Mouse (Mus musculus): ENCODE measurements around the gene Rcc2. TPM values are rescaled to one million over a fixed set of nuclear protein-coding genes. Genes with fewer than 3 reads are reported as not detected.

Rcc2 gene
- polyA plus RNA-seq, 1 experiment from 2014 or later = 16.1 TPM

- Histone ChIP-seq H3K9me3 (ENCODE audit: control insufficient read depth, low read length) (no peaks in the 10 kb centered on the region), H3K4me2 (ENCODE audit: low read length) (no peak overlapping the region), H3K9ac (ENCODE audit: low read length) (no peak overlapping the region), H3K4me1 (ENCODE audit: control insufficient read depth in 2 of 2, insufficient read depth in 2 of 2, low read length in 2 of 2) (peaks cover 4 to 6% of the 10 kb centered on the region in 2 experiments), H3K27ac (replicated peaks in 1 of 2; ENCODE audit: control insufficient read depth in 1 of 2, insufficient read depth in 1 of 2, low read depth in 2 of 2, low read length in 2 of 2) (no peak overlapping the region), H3K4me3 (ENCODE audit: control insufficient read depth in 1 of 2, insufficient read depth in 1 of 2, low read depth in 1 of 2, low read length in 2 of 2) (no peak overlapping the region), H3K27me3 (ENCODE audit: control insufficient read depth, insufficient read depth, low read length) (no peaks in the 10 kb centered on the region), H3K36me3 (ENCODE audit: control insufficient read depth, insufficient read depth, low read length) (no peaks in the 10 kb centered on the region)
- no peak for ATAC-seq (ENCODE audit: insufficient number of reproducible peaks, insufficient read depth, low FRiP score, low read depth)
- 10% methylated on average over 5 of the region's 5 CpGs for WGBS
Measured at GRCm38 (mm10) chr4:140679038-140679437, 21.3 kb upstream of the Rcc2 start.

DNA sequence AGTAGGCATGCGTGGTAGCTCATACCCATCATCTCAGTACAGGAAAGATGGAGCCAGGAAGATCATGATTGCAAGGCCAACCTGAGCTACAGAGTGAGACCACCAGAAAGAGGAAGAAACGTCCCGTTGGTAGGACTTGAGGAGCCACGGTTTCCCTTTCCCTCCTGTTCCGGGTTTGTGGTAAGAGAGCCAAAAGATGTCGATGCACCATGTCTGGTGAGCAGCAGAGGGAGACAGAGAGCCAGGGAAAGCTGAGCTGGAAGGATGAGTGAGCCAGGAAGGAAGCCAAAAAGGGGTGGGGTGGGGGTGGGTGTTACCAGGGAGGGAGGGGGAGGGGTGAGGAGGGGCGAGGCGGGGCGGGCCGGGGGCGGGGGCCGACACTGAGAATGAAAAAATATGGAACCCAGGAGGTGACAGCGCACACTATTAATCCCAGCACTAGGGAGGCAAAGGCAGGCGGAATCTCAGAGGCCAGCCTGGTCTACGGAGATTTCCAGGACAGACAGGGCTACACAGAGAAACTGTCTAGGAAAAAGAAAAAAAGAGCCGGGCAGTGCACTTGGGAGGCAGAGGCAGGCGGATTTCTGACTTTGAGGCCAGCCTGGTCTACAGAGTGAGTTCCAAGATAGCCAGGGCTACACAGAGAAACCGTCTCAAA is 20.5 kb upstream of the Rcc2 start:
- Histone ChIP-seq H3K9ac (ENCODE audit: low read length) (peak overlapping the region; percentile 54; the same call in 1 of the 2 replicates), H3K4me1 (ENCODE audit: control insufficient read depth in 2 of 2, insufficient read depth in 2 of 2, low read length in 2 of 2) (peaks cover 10 to 12% of the 10 kb centered on the region in 2 experiments), H3K36me3 (ENCODE audit: control insufficient read depth, insufficient read depth, low read length) (no peaks in the 10 kb centered on the region), H3K27ac (replicated peaks in 1 of 2; ENCODE audit: control insufficient read depth in 1 of 2, insufficient read depth in 1 of 2, low read depth in 2 of 2, low read length in 2 of 2) (no peak overlapping the region), H3K9me3 (ENCODE audit: control insufficient read depth, low read length) (no peaks in the 10 kb centered on the region), H3K27me3 (ENCODE audit: control insufficient read depth, insufficient read depth, low read length) (no peaks in the 10 kb centered on the region), H3K4me3 (ENCODE audit: control insufficient read depth in 1 of 2, insufficient read depth in 1 of 2, low read depth in 1 of 2, low read length in 2 of 2) (peak overlapping the region in 1 of 2 experiments; percentile 28; a peak in 1 of 4 replicates), H3K4me2 (ENCODE audit: low read length) (peak overlapping the region; percentile 48)
- ATAC-seq (ENCODE audit: insufficient number of reproducible peaks, insufficient read depth, low FRiP score, low read depth) = no peak
- WGBS = 23% methylated on average over 18 of the region's 18 CpGs

- Histone ChIP-seq H3K4me1 (ENCODE audit: control insufficient read depth in 2 of 2, insufficient read depth in 2 of 2, low read length in 2 of 2) (peaks cover 10 to 13% of the 10 kb centered on the region in 2 experiments), H3K36me3 (ENCODE audit: control insufficient read depth, insufficient read depth, low read length) (no peaks in the 10 kb centered on the region), H3K27me3 (ENCODE audit: control insufficient read depth, insufficient read depth, low read length) (no peaks in the 10 kb centered on the region), H3K9me3 (ENCODE audit: control insufficient read depth, low read length) (no peaks in the 10 kb centered on the region), H3K9ac (ENCODE audit: low read length) (no peak overlapping the region), H3K4me3 (ENCODE audit: control insufficient read depth in 1 of 2, insufficient read depth in 1 of 2, low read depth in 1 of 2, low read length in 2 of 2) (no peak overlapping the region), H3K27ac (replicated peaks in 1 of 2; ENCODE audit: control insufficient read depth in 1 of 2, insufficient read depth in 1 of 2, low read depth in 2 of 2, low read length in 2 of 2) (no peak overlapping the region), H3K4me2 (ENCODE audit: low read length) (no peak overlapping the region)
- 40% methylated on average over 8 of the region's 8 CpGs for WGBS
- ATAC-seq (ENCODE audit: insufficient number of reproducible peaks, insufficient read depth, low FRiP score, low read depth) = no peak
Measured at GRCm38 (mm10) chr4:140680731-140681397, 19.5 kb upstream of the Rcc2 start.

DNA sequence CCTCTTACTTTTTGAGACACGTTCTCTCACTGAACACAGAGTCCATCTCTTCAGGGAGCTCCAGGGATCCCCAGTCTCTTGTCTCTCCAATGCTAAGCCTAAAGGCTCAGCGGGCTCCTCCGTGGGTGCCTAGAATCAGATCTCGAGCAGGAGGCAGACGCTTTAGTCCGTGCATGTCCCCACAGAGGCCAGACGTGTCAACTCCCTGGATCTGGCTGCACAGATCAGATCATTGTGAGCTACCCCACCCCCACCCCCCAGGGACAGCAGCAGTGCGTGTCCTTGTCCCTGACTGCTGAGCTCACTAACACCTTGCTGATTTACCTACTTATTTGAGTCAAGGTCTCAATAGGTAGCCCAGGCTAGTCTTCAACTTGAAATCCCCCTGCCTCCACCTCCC is 16.7 kb upstream of the Rcc2 start:
- Histone ChIP-seq H3K27ac (replicated peaks in 1 of 2; ENCODE audit: control insufficient read depth in 1 of 2, insufficient read depth in 1 of 2, low read depth in 2 of 2, low read length in 2 of 2) (no peak overlapping the region), H3K4me3 (ENCODE audit: control insufficient read depth in 1 of 2, insufficient read depth in 1 of 2, low read depth in 1 of 2, low read length in 2 of 2) (no peak overlapping the region), H3K9ac (ENCODE audit: low read length) (0 out of 2 replicates have a peak overlapping the region, but pooled peaks have one; percentile 40), H3K4me1 (ENCODE audit: control insufficient read depth in 2 of 2, insufficient read depth in 2 of 2, low read length in 2 of 2) (peaks cover 10 to 13% of the 10 kb centered on the region in 2 experiments), H3K27me3 (ENCODE audit: control insufficient read depth, insufficient read depth, low read length) (no peaks in the 10 kb centered on the region), H3K4me2 (ENCODE audit: low read length) (peak overlapping the region; percentile 61; the same call in 1 of the 2 replicates), H3K9me3 (ENCODE audit: control insufficient read depth, low read length) (no peaks in the 10 kb centered on the region), H3K36me3 (ENCODE audit: control insufficient read depth, insufficient read depth, low read length) (no peaks in the 10 kb centered on the region)
- 32% methylated on average over 8 of the region's 8 CpGs for WGBS
- no peak for ATAC-seq (ENCODE audit: insufficient number of reproducible peaks, insufficient read depth, low FRiP score, low read depth)

DNA sequence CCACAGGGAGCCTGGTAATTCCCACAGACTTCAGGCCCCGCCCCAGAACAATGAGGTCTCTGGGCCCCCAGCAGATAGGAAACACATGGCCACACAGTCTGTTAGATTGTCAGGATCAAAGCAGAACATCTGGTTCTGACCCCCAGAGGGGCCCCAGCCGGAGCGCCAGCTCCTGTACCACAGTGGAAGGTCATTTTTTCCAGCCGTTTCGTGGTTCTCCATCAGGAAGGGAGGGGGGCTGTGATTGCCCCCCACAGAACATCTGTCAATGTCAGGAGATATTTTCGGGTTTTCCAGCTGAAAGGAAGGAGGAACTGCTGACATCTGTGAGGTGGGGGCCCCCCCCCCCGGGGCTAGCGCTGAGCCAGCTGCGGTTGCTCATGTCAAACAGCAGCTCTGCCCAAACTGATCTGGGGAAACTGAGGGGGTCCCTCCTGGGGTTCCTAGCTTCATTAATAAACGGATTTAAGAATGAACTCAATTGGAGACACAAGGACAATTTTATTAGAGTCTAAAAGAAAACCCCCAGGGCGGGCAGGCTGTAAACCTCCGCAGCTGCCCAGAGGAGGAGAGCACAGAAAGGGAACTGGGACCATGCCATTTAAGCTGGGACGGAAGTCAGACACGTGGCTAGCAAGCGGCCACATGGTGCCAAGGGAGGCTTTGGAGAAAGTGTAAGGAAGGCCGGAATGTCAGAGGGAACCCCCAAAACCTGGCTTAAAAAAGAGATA is 16.0 kb upstream of the Rcc2 start:
- H3K9me3 ChIP-seq (ENCODE audit: control insufficient read depth, low read length) = no peaks in the 10 kb centered on the region
- no peak overlapping the region for H3K27ac ChIP-seq (replicated peaks in 1 of 2; ENCODE audit: control insufficient read depth in 1 of 2, insufficient read depth in 1 of 2, low read depth in 2 of 2, low read length in 2 of 2)
- no peaks in the 10 kb centered on the region for H3K27me3 ChIP-seq (ENCODE audit: control insufficient read depth, insufficient read depth, low read length)
- peak overlapping the region in 1 of 2 experiments; percentile 24; a peak in 2 of 4 replicates for H3K4me3 ChIP-seq (ENCODE audit: control insufficient read depth in 1 of 2, insufficient read depth in 1 of 2, low read depth in 1 of 2, low read length in 2 of 2)
- H3K4me1 ChIP-seq (ENCODE audit: control insufficient read depth in 2 of 2, insufficient read depth in 2 of 2, low read length in 2 of 2) = peaks cover 10 to 13% of the 10 kb centered on the region in 2 experiments
- ATAC-seq (ENCODE audit: insufficient number of reproducible peaks, insufficient read depth, low FRiP score, low read depth) = 0 out of 2 replicates have a peak, but pooled peaks have one; percentile 45
- peak overlapping the region; percentile 40; the same call in 1 of the 2 replicates for H3K9ac ChIP-seq (ENCODE audit: low read length)
- no peaks in the 10 kb centered on the region for H3K36me3 ChIP-seq (ENCODE audit: control insufficient read depth, insufficient read depth, low read length)
- peak overlapping the region; percentile 61 for H3K4me2 ChIP-seq (ENCODE audit: low read length)
- 5% methylated on average over 16 of the region's 16 CpGs for WGBS

GRCm38 (mm10) chr4:140684881-140685303 is 15.4 kb upstream of the Rcc2 start:
- peaks cover 7 to 13% of the 10 kb centered on the region in 2 experiments for H3K4me1 ChIP-seq (ENCODE audit: control insufficient read depth in 2 of 2, insufficient read depth in 2 of 2, low read length in 2 of 2)
- 46% methylated on average over 6 of the region's 6 CpGs for WGBS
- H3K9me3 ChIP-seq (ENCODE audit: control insufficient read depth, low read length) = no peaks in the 10 kb centered on the region
- no peak for ATAC-seq (ENCODE audit: insufficient number of reproducible peaks, insufficient read depth, low FRiP score, low read depth)
- no peak overlapping the region for H3K4me3 ChIP-seq (ENCODE audit: control insufficient read depth in 1 of 2, insufficient read depth in 1 of 2, low read depth in 1 of 2, low read length in 2 of 2)
- 0 out of 2 replicates have a peak overlapping the region, but pooled peaks have one; percentile 40 for H3K9ac ChIP-seq (ENCODE audit: low read length)
- H3K36me3 ChIP-seq (ENCODE audit: control insufficient read depth, insufficient read depth, low read length) = no peaks in the 10 kb centered on the region
- H3K4me2 ChIP-seq (ENCODE audit: low read length) = peak overlapping the region; percentile 61
- no peaks in the 10 kb centered on the region for H3K27me3 ChIP-seq (ENCODE audit: control insufficient read depth, insufficient read depth, low read length)
- H3K27ac ChIP-seq (replicated peaks in 1 of 2; ENCODE audit: control insufficient read depth in 1 of 2, insufficient read depth in 1 of 2, low read depth in 2 of 2, low read length in 2 of 2) = no peak overlapping the region

- H3K9ac ChIP-seq (ENCODE audit: low read length) = no peak overlapping the region
- H3K27ac ChIP-seq (replicated peaks in 1 of 2; ENCODE audit: control insufficient read depth in 1 of 2, insufficient read depth in 1 of 2, low read depth in 2 of 2, low read length in 2 of 2) = no peak overlapping the region
- WGBS = 71% methylated on average over 12 of the region's 12 CpGs
- H3K36me3 ChIP-seq (ENCODE audit: control insufficient read depth, insufficient read depth, low read length) = no peaks in the 10 kb centered on the region
- H3K9me3 ChIP-seq (ENCODE audit: control insufficient read depth, low read length) = no peaks in the 10 kb centered on the region
- H3K4me2 ChIP-seq (ENCODE audit: low read length) = no peak overlapping the region
- H3K27me3 ChIP-seq (ENCODE audit: control insufficient read depth, insufficient read depth, low read length) = no peaks in the 10 kb centered on the region
- H3K4me1 ChIP-seq (ENCODE audit: control insufficient read depth in 2 of 2, insufficient read depth in 2 of 2, low read length in 2 of 2) = peaks cover 7 to 14% of the 10 kb centered on the region in 2 experiments
- ATAC-seq (ENCODE audit: insufficient number of reproducible peaks, insufficient read depth, low FRiP score, low read depth) = no peak
- no peak overlapping the region for H3K4me3 ChIP-seq (ENCODE audit: control insufficient read depth in 1 of 2, insufficient read depth in 1 of 2, low read depth in 1 of 2, low read length in 2 of 2)
Measured at GRCm38 (mm10) chr4:140688044-140688825, 12.1 kb upstream of the Rcc2 start.

Measured in heart, embryonic 14.5 days (tissue).